Mouse (Mus musculus) heart, embryonic 15.5 days (tissue): ENCODE data around the gene Kmo. TPM values are rescaled to one million over a fixed set of nuclear protein-coding genes. Genes with fewer than 3 reads are reported as not detected.

ENCODE experiments used
- ATAC-seq: fragments of 200-750 bp; cut with Nextera tagmentation; replicated peaks from 2 replicates; pipeline ENCODE4 v1.8.0; 2017; ENCODE audit warnings: low read depth, moderate TSS enrichment; ENCODE audit not compliant: insufficient number of reproducible peaks, insufficient read depth, low FRiP score
- H3K27ac ChIP-seq: fragments of 300-500 bp; sonication (generic); 2 replicates; pipeline ENCODE4 v1.5.1; 2015; ENCODE audit warnings: mild to moderate bottlenecking, inconsistent platforms
- H3K27me3 ChIP-seq: fragments of 300-500 bp; sonication (generic); 2 replicates; pipeline ENCODE4 v1.6.1; 2015; ENCODE audit warnings: inconsistent platforms
- H3K36me3 ChIP-seq: fragments of 300-500 bp; sonication (generic); 2 replicates; pipeline ENCODE4 v1.6.1; 2015; ENCODE audit warnings: mild to moderate bottlenecking, inconsistent platforms
- H3K4me1 ChIP-seq: fragments of 300-500 bp; sonication (generic); replicated peaks from 2 replicates; pipeline ENCODE4 v1.6.1; 2015; ENCODE audit warnings: inconsistent platforms
- H3K4me2 ChIP-seq: fragments of 300-500 bp; sonication (generic); 2 replicates; pipeline ENCODE4 v1.6.1; 2015; ENCODE audit warnings: inconsistent platforms, mild to moderate bottlenecking, moderate library complexity
- H3K4me3 ChIP-seq: fragments of 300-500 bp; sonication (generic); 2 replicates; pipeline ENCODE4 v1.5.1; 2015; ENCODE audit warnings: mild to moderate bottlenecking, inconsistent platforms
- H3K9ac ChIP-seq: fragments of 300-500 bp; sonication (generic); 2 replicates; pipeline ENCODE4 v1.6.1; 2015; ENCODE audit warnings: mild to moderate bottlenecking, inconsistent platforms
- H3K9me3 ChIP-seq: fragments of 300-500 bp; sonication (generic); replicated peaks from 2 replicates; pipeline ENCODE4 v1.6.1; 2016; ENCODE audit warnings: inconsistent platforms
- WGBS: fragments of 180-500 bp; shearing (Covaris S2); methylation state at CpG from one replicate; pipeline ENCODE4 v1.1.7; 2015; ENCODE audit warnings: mixed read lengths; 5-methylcytosine and 5-hydroxymethylcytosine counted together
- polyA plus RNA-seq: library from polyadenylated mRNA; unstranded; fragments of >200 nt; fragmentation: Nextera tagmentation; extraction: Ambion mirVana; gene quantifications from 2 replicates; pipeline ENCODE4 v1.2.1, GENCODE M21; 2015

Kmo gene
- polyA plus RNA-seq, 1 experiment from 2014 or later, result 0.20 TPM

DNA sequence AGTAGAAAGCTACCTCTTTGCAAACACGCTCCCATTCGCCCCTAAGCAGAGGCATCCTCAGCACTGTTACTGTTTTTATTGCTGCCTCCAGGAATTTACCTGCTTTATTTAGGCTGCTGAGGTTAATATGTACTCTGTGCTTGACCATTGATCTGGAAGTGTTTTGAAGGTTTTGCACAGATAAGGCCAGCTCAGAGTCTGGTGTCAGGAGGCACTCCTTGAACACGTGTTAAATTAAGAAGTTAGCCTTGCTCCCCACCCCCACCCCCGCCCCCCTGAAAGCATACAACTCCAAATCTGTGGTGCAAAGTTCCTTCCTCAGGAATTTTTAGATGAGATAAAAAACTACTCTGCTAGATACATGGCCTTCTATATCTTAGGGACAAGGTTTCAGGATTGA, 81.0 kb downstream of the Kmo start:
- no peak overlapping the region for H3K27ac ChIP-seq
- WGBS, result 66% methylated on average over 4 of the region's 4 CpGs
- ATAC-seq, result no peak
- no peak overlapping the region for H3K4me2 ChIP-seq
- no peaks in the 10 kb centered on the region for H3K9me3 ChIP-seq
- H3K36me3 ChIP-seq, result no peaks in the 10 kb centered on the region
- no peak overlapping the region for H3K9ac ChIP-seq
- H3K4me1 ChIP-seq, result 0 out of 2 replicates have a peak, but pooled peaks cover 3% of the 10 kb centered on the region
- H3K4me3 ChIP-seq, result no peak overlapping the region
- H3K27me3 ChIP-seq, result no peaks in the 10 kb centered on the region

DNA sequence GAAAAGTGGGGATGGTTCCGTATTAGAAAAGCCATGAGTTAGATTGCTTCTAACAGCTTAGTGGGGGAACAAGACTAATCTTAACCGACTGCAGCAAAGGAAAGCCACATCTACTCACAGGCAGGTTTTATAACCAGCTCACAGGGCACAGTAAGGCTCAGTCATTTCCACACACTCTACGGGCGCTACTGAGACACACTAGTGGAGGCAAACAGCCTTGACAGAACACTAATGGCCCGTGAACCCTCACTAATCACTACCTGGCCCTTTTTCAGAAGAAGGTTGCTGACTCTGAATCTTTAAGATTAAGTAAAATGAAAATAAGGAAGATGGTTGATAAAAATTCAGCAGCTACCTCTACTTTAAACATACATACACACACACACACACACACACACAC, 87.4 kb downstream of the Kmo start:
- Histone ChIP-seq H3K27me3 (no peaks in the 10 kb centered on the region), H3K36me3 (no peaks in the 10 kb centered on the region), H3K4me1 (peaks cover 4% of the 10 kb centered on the region), H3K9ac (no peak overlapping the region), H3K4me2 (no peak overlapping the region), H3K9me3 (no peaks in the 10 kb centered on the region), H3K4me3 (no peak overlapping the region), H3K27ac (no peak overlapping the region)
- ATAC-seq, result no peak
- WGBS, result 74% methylated on average over 5 of the region's 5 CpGs

DNA sequence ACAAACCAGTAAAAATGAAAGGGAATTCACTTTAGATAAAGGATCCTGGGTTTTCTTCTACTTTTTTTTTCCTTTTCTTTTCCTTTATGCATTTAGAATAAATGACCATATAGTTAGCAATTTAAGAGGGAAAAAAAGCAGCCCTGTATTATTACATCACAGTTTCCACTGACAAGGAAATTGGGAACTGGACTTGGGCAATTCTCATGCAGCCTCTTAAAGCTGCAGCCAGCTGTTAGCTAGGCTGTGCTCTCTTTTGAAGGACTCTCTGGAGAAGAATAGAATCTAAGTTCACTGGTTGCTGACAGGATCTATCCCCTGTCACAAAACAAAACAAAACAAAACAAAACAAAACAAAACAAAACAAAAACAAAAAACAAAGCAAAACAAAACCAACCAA, 87.8 kb downstream of the Kmo start:
- ATAC-seq, result no peak
- no peaks in the 10 kb centered on the region for H3K9me3 ChIP-seq
- no peak overlapping the region for H3K4me2 ChIP-seq
- no peak overlapping the region for H3K27ac ChIP-seq
- H3K27me3 ChIP-seq, result no peaks in the 10 kb centered on the region
- no peak overlapping the region for H3K9ac ChIP-seq
- no peaks in the 10 kb centered on the region for H3K36me3 ChIP-seq
- no peak overlapping the region for H3K4me3 ChIP-seq
- H3K4me1 ChIP-seq, result peaks cover 5% of the 10 kb centered on the region

Other genes starting within 250 kb of the Kmo start
- 0.57 and 1.4 TPM in 2 replicates for gene Rgs7, start 127.9 kb upstream of the Kmo start, polyA plus RNA-seq
- gene Fh1, start 5.3 kb downstream of the Kmo start, polyA plus RNA-seq, result 248 and 258 TPM in 2 replicates
- 10.6 and 11.0 TPM in 2 replicates for gene Opn3, start 72.4 kb downstream of the Kmo start, polyA plus RNA-seq
- gene Chml, start 72.5 kb downstream of the Kmo start, polyA plus RNA-seq, result 3.2 and 3.5 TPM in 2 replicates
- not detected in 2 replicates for gene Wdr64, start 78.2 kb downstream of the Kmo start, polyA plus RNA-seq